Mouse (Mus musculus): Measurements from ENCODE around the gene Sltm. TPM values are rescaled to one million over a fixed set of nuclear protein-coding genes. Genes with fewer than 3 reads are reported as not detected.
"Not testable (repeated sequence)": the region's sequence is repeated elsewhere in the genome, so short reads cannot be mapped to it uniquely, and the experiment has no call there.

The Sltm gene
- polyA plus RNA-seq, 1 experiment from 2014 or later = 44.1 TPM

- Histone ChIP-seq H3K27ac (ENCODE audit: low read length) (no peak overlapping the region), H3K36me3 (ENCODE audit: control insufficient read depth, insufficient read depth, low read length) (no peaks in the 10 kb centered on the region), H3K27me3 (replicated peaks; ENCODE audit: control insufficient read depth, insufficient read depth, low read length) (no peaks in the 10 kb centered on the region), H3K4me3 (ENCODE audit: low read length) (no peak overlapping the region), H3K9ac (ENCODE audit: low read depth, low read length) (no peak overlapping the region), H3K4me1 (ENCODE audit: control insufficient read depth, insufficient read depth, low read length) (no peaks in the 10 kb centered on the region), H3K4me2 (ENCODE audit: low read depth, low read length) (no peak overlapping the region), H3K9me3 (ENCODE audit: control insufficient read depth, low read length) (no peaks in the 10 kb centered on the region)
- 85% methylated on average over 1 of the region's 1 CpGs for WGBS
- ATAC-seq = no peak
These were observed 2.3 kb downstream of the Sltm start for GRCm38 (mm10) chr9:70544831-70545230.

GRCm38 (mm10) chr9:70546576-70546975 lies 4.0 kb downstream of the Sltm start:
- not testable (repeated sequence) for H3K4me2 ChIP-seq (ENCODE audit: low read depth, low read length); H3K36me3 ChIP-seq (ENCODE audit: control insufficient read depth, insufficient read depth, low read length); H3K27me3 ChIP-seq (replicated peaks; ENCODE audit: control insufficient read depth, insufficient read depth, low read length); H3K27ac ChIP-seq (ENCODE audit: low read length); H3K9ac ChIP-seq (ENCODE audit: low read depth, low read length); ATAC-seq; H3K4me3 ChIP-seq (ENCODE audit: low read length); H3K4me1 ChIP-seq (ENCODE audit: control insufficient read depth, insufficient read depth, low read length); H3K9me3 ChIP-seq (ENCODE audit: control insufficient read depth, low read length)
- 82% methylated on average over 2 of the region's 3 CpGs for WGBS

DNA sequence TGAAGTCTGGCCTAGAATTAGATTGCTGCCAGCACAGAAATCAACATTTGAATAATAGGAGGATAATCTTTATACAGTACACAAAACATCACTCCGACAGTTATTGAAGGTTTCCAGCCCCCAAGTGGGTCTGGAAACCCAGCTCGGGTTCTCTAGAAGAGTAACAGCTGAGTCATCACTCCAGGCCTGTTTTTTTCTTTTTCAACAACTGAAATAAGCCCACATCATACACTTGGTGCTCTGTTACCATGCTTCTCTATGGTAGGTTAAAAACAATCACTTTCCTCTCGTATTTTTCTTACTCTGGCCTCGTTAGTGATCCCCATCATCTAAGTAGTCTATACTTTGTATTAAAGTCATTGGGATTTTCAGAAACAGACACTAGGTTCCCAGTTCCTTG lies 5.8 kb downstream of the Sltm start:
- 75% methylated on average over 4 of the region's 4 CpGs for WGBS
- Histone ChIP-seq H3K4me3 (ENCODE audit: low read length) (no peak overlapping the region), H3K4me2 (ENCODE audit: low read depth, low read length) (no peak overlapping the region), H3K9ac (ENCODE audit: low read depth, low read length) (no peak overlapping the region), H3K4me1 (ENCODE audit: control insufficient read depth, insufficient read depth, low read length) (no peaks in the 10 kb centered on the region), H3K27ac (ENCODE audit: low read length) (no peak overlapping the region), H3K9me3 (ENCODE audit: control insufficient read depth, low read length) (no peaks in the 10 kb centered on the region), H3K27me3 (replicated peaks; ENCODE audit: control insufficient read depth, insufficient read depth, low read length) (no peaks in the 10 kb centered on the region), H3K36me3 (ENCODE audit: control insufficient read depth, insufficient read depth, low read length) (peaks cover 4% of the 10 kb centered on the region; the same call in 1 of the 2 replicates)
- ATAC-seq = no peak

GRCm38 (mm10) chr9:70551524-70551923 lies 9.0 kb downstream of the Sltm start:
- 0 out of 2 replicates have a peak, but pooled peaks have one; percentile 31 for ATAC-seq
- peaks cover 6% of the 10 kb centered on the region; the same call in 1 of the 2 replicates for H3K36me3 ChIP-seq (ENCODE audit: control insufficient read depth, insufficient read depth, low read length)

GRCm38 (mm10) chr9:70552233-70552632 lies 9.7 kb downstream of the Sltm start:
- 95% methylated on average over 2 of the region's 2 CpGs for WGBS
- H3K27me3 ChIP-seq (replicated peaks; ENCODE audit: control insufficient read depth, insufficient read depth, low read length); H3K9ac ChIP-seq (ENCODE audit: low read depth, low read length); H3K4me2 ChIP-seq (ENCODE audit: low read depth, low read length); H3K36me3 ChIP-seq (ENCODE audit: control insufficient read depth, insufficient read depth, low read length); H3K4me3 ChIP-seq (ENCODE audit: low read length); ATAC-seq; H3K4me1 ChIP-seq (ENCODE audit: control insufficient read depth, insufficient read depth, low read length); H3K9me3 ChIP-seq (ENCODE audit: control insufficient read depth, low read length); H3K27ac ChIP-seq (ENCODE audit: low read length): not testable (repeated sequence)

More at GRCm38 (mm10) chr9:70551524-70551923, 9.0 kb downstream of the Sltm start:
- Histone ChIP-seq H3K9ac (ENCODE audit: low read depth, low read length) (no peak overlapping the region), H3K9me3 (ENCODE audit: control insufficient read depth, low read length) (peaks cover 3% of the 10 kb centered on the region; the same call in 1 of the 2 replicates), H3K4me3 (ENCODE audit: low read length) (no peak overlapping the region), H3K4me1 (ENCODE audit: control insufficient read depth, insufficient read depth, low read length) (no peaks in the 10 kb centered on the region), H3K27me3 (replicated peaks; ENCODE audit: control insufficient read depth, insufficient read depth, low read length) (no peaks in the 10 kb centered on the region), H3K27ac (ENCODE audit: low read length) (no peak overlapping the region), H3K4me2 (ENCODE audit: low read depth, low read length) (no peak overlapping the region)
- 96% methylated on average over 1 of the region's 1 CpGs for WGBS

DNA sequence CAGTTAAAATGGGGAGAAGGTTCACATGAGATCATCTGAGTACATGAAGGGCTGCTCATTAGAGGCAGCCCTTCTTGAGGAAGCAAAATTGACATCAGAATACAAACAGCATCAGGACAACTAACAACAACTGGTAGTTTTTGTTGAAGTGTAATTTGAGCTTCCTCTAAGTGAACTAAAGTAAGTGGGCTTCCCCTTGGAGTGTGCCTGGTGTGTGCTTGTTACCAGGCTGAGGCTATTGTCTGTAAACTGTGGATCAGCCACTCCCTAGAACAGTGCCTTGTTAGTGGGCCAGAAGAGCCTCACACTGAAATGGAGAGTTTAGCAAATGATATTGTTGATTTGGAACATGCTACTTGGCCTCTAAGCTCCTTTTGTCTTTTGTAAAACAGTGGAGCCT lies 12.9 kb downstream of the Sltm start:
- H3K27me3 ChIP-seq (replicated peaks; ENCODE audit: control insufficient read depth, insufficient read depth, low read length) = no peaks in the 10 kb centered on the region
- peaks cover 6% of the 10 kb centered on the region; the same call in 1 of the 2 replicates for H3K36me3 ChIP-seq (ENCODE audit: control insufficient read depth, insufficient read depth, low read length)
- ATAC-seq = no peak
- H3K27ac ChIP-seq (ENCODE audit: low read length) = no peak overlapping the region
- no peak overlapping the region for H3K4me3 ChIP-seq (ENCODE audit: low read length)
- no peaks in the 10 kb centered on the region for H3K4me1 ChIP-seq (ENCODE audit: control insufficient read depth, insufficient read depth, low read length)
- no peak overlapping the region for H3K9ac ChIP-seq (ENCODE audit: low read depth, low read length)
- H3K4me2 ChIP-seq (ENCODE audit: low read depth, low read length) = no peak overlapping the region
- peaks cover 3% of the 10 kb centered on the region; the same call in 1 of the 2 replicates for H3K9me3 ChIP-seq (ENCODE audit: control insufficient read depth, low read length)

- no peaks in the 10 kb centered on the region for H3K27me3 ChIP-seq (replicated peaks; ENCODE audit: control insufficient read depth, insufficient read depth, low read length)
- no peak overlapping the region for H3K4me2 ChIP-seq (ENCODE audit: low read depth, low read length)
- 90% methylated on average over 5 of the region's 5 CpGs for whole genome bisulfite sequencing
- no peak overlapping the region for H3K27ac ChIP-seq (ENCODE audit: low read length)
- no peak overlapping the region for H3K4me3 ChIP-seq (ENCODE audit: low read length)
- H3K4me1 ChIP-seq (ENCODE audit: control insufficient read depth, insufficient read depth, low read length) = no peaks in the 10 kb centered on the region
- H3K9me3 ChIP-seq (ENCODE audit: control insufficient read depth, low read length) = peaks cover 3% of the 10 kb centered on the region; the same call in 1 of the 2 replicates
- no peak for ATAC-seq
- H3K36me3 ChIP-seq (ENCODE audit: control insufficient read depth, insufficient read depth, low read length) = peaks cover 6% of the 10 kb centered on the region; the same call in 1 of the 2 replicates
- no peak overlapping the region for H3K9ac ChIP-seq (ENCODE audit: low read depth, low read length)
These were observed 14.2 kb downstream of the Sltm start for GRCm38 (mm10) chr9:70556796-70557195.

GRCm38 (mm10) chr9:70562825-70563224 lies 20.3 kb downstream of the Sltm start:
- 93% methylated on average over 3 of the region's 3 CpGs for WGBS
- Histone ChIP-seq H3K9ac (ENCODE audit: low read depth, low read length) (no peak overlapping the region), H3K4me2 (ENCODE audit: low read depth, low read length) (no peak overlapping the region), H3K27me3 (replicated peaks; ENCODE audit: control insufficient read depth, insufficient read depth, low read length) (no peaks in the 10 kb centered on the region), H3K4me1 (ENCODE audit: control insufficient read depth, insufficient read depth, low read length) (no peaks in the 10 kb centered on the region), H3K4me3 (ENCODE audit: low read length) (no peak overlapping the region), H3K9me3 (ENCODE audit: control insufficient read depth, low read length) (no peaks in the 10 kb centered on the region), H3K27ac (ENCODE audit: low read length) (no peak overlapping the region), H3K36me3 (ENCODE audit: control insufficient read depth, insufficient read depth, low read length) (no peaks in the 10 kb centered on the region)
- ATAC-seq = no peak

DNA sequence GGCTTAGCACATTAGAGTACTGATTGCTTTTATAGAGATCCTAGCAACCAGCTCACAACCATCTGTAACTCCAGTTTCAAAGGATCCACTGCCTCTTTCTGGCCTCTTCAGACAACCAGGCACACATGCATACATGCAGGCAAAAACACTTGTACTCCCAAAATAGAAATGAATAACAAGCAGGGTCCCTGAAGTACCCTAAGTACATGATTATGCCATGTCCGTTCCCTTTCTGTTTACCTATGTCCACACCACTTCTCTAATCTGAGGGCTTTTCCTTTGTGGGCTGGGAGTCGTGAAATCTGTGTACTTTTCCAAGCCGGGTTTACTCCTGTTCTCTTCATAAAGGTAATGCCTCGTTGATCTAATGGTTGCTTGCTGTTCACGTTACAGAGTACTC lies 25.1 kb downstream of the Sltm start:
- ATAC-seq = no peak
- H3K9ac ChIP-seq (ENCODE audit: low read depth, low read length) = no peak overlapping the region
- 76% methylated on average over 5 of the region's 5 CpGs for WGBS

DNA sequence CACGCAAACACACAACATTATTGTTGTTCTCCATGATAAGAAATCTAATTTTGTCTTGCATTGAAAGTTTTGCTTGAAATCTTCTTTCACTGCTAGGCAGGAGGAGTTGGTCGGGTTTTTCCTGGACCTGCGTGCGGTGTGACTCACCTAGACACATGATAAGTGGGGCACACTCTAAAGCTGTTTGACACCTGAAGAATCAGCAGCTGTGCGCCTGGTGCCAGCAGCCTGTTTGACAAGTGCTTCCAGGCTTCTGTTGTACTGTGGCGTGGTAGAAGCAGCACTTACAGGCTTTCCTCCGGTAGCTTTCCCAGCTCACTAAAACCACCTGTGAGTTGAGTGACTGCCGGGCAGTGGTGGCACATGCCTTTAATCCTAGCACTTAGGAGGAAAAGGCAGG lies 27.8 kb downstream of the Sltm start:
- H3K27ac ChIP-seq (ENCODE audit: low read length) = no peak overlapping the region
- no peak overlapping the region for H3K9ac ChIP-seq (ENCODE audit: low read depth, low read length)
- H3K4me1 ChIP-seq (ENCODE audit: control insufficient read depth, insufficient read depth, low read length) = no peaks in the 10 kb centered on the region
- no peaks in the 10 kb centered on the region for H3K27me3 ChIP-seq (replicated peaks; ENCODE audit: control insufficient read depth, insufficient read depth, low read length)
- H3K9me3 ChIP-seq (ENCODE audit: control insufficient read depth, low read length) = no peaks in the 10 kb centered on the region
- peaks cover 10% of the 10 kb centered on the region for H3K36me3 ChIP-seq (ENCODE audit: control insufficient read depth, insufficient read depth, low read length)
- ATAC-seq = peak; percentile 77; the same call in 1 of the 2 replicates
- H3K4me2 ChIP-seq (ENCODE audit: low read depth, low read length) = no peak overlapping the region
- no peak overlapping the region for H3K4me3 ChIP-seq (ENCODE audit: low read length)
- 80% methylated on average over 8 of the region's 8 CpGs for whole genome bisulfite sequencing

More for the DNA sequence above, 25.1 kb downstream of the Sltm start:
- no peak overlapping the region for H3K4me3 ChIP-seq (ENCODE audit: low read length)
- H3K4me1 ChIP-seq (ENCODE audit: control insufficient read depth, insufficient read depth, low read length) = no peaks in the 10 kb centered on the region
- peaks cover 2% of the 10 kb centered on the region for H3K36me3 ChIP-seq (ENCODE audit: control insufficient read depth, insufficient read depth, low read length)
- H3K27ac ChIP-seq (ENCODE audit: low read length) = no peak overlapping the region
- H3K4me2 ChIP-seq (ENCODE audit: low read depth, low read length) = no peak overlapping the region
- H3K27me3 ChIP-seq (replicated peaks; ENCODE audit: control insufficient read depth, insufficient read depth, low read length) = no peaks in the 10 kb centered on the region
- no peaks in the 10 kb centered on the region for H3K9me3 ChIP-seq (ENCODE audit: control insufficient read depth, low read length)
